Mouse (Mus musculus) megakaryocyte-erythroid progenitor cell, adult 5-6 weeks (primary cell): ENCODE results near the gene Msrb1. TPM values are rescaled to one million over a fixed set of nuclear protein-coding genes. Genes with fewer than 3 reads are reported as not detected.

ENCODE experiments used
- ATAC-seq: replicated peaks from 2 replicates; pipeline ENCODE4 v1.8.0; 2016; ENCODE audit warnings: mild to moderate bottlenecking, inconsistent platforms; ENCODE audit not compliant: severe bottlenecking, poor library complexity, low FRiP score, low TSS enrichment
- total RNA-seq, 2 experiments: library from RNA; stranded (forward) in 1 of 2; stranded (reverse) in 1 of 2; fragments of 200-1000, 215-1000 nt in 1 of 2; fragments of >200 nt in 1 of 2; fragmentation: Nextera tagmentation in 1 of 2; gene quantifications; 2 replicates each; pipeline ENCODE4 v1.2.3; 2014 to 2017

The Msrb1 gene
- total RNA-seq, 2 experiments from 2014 or later: 42.8 to 54.0 TPM

DNA sequence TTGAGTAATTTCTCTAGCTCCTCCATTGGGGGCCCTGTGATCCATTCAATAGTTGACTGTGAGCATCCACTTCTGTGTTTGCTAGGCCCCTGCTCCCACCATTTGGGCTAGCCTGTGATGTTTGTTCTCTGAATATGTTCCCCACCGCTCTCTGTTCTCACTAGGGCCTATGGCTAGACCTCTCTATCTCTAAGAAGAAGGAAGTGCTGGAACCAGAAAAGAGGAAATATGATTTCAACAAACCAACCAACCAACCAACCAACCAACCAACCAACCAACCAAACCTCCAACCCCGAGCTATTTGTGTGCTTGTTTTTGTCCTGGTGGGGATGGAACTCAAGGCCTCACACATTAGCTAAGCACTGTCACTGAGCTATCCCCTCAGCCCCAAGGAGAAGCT is 44.4 kb downstream of the Msrb1 start:
- no peak for ATAC-seq

DNA sequence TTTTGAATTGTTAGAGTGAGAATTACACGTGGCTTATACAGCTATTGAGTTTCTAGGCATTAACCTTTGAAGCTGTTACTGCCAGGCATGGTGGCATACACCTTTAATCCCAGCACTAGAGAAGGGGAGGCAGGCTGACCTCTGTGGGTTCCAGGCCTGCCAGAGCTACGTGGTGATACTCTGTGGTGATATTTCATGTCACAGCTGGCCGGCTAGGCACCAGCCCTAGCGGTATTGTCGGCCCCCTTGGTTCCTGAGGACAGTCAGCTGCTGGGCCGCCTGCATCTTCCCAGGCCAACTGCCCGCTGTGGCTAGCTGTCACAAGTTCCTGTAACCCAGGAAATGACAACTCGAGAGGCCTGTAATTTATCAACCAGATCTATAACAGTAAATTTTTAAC is 55.7 kb downstream of the Msrb1 start:
- ATAC-seq: no peak

Other genes starting within 250 kb of the Msrb1 start
- gene Caskin1, start 248.0 kb upstream of the Msrb1 start, total RNA-seq (2014; fragmentation: Nextera tagmentation): not detected in 2 replicates
- gene Caskin1, start 248.0 kb upstream of the Msrb1 start, total RNA-seq (2017): not detected in 2 replicates
- 111 and 143 TPM in 2 replicates for gene Traf7, start 208.7 kb upstream of the Msrb1 start, total RNA-seq (2014; fragmentation: Nextera tagmentation)
- 66.3 and 84.8 TPM in 2 replicates for gene Traf7, start 208.7 kb upstream of the Msrb1 start, total RNA-seq (2017)
- gene Rab26, start 202.4 kb upstream of the Msrb1 start, total RNA-seq (2014; fragmentation: Nextera tagmentation): not detected in 2 replicates
- gene Rab26, start 202.4 kb upstream of the Msrb1 start, total RNA-seq (2017): 1.3 TPM in 1 of 2 replicates, not detected in the other
- gene Pkd1, start 186.8 kb upstream of the Msrb1 start, total RNA-seq (2014; fragmentation: Nextera tagmentation): 17.2 and 20.5 TPM in 2 replicates
- 4.6 and 5.4 TPM in 2 replicates for gene Pkd1, start 186.8 kb upstream of the Msrb1 start, total RNA-seq (2017)
- gene Tsc2, start 104.0 kb upstream of the Msrb1 start, total RNA-seq (2014; fragmentation: Nextera tagmentation): 70.8 and 101 TPM in 2 replicates
- gene Tsc2, start 104.0 kb upstream of the Msrb1 start, total RNA-seq (2017): 39.0 and 44.3 TPM in 2 replicates
- gene Nthl1, start 104.0 kb upstream of the Msrb1 start, total RNA-seq (2014; fragmentation: Nextera tagmentation): 7.8 and 14.1 TPM in 2 replicates
- gene Nthl1, start 104.0 kb upstream of the Msrb1 start, total RNA-seq (2017): 4.6 and 12.9 TPM in 2 replicates
- gene Slc9a3r2, start 86.3 kb upstream of the Msrb1 start, total RNA-seq (2014; fragmentation: Nextera tagmentation): 1.0 TPM in 1 of 2 replicates, not detected in the other
- gene Slc9a3r2, start 86.3 kb upstream of the Msrb1 start, total RNA-seq (2017): 0.38 and 1.6 TPM in 2 replicates
- gene Npw, start 78.2 kb upstream of the Msrb1 start, total RNA-seq (2014; fragmentation: Nextera tagmentation): 2.0 TPM in 1 of 2 replicates, not detected in the other
- not detected in 2 replicates for gene Npw, start 78.2 kb upstream of the Msrb1 start, total RNA-seq (2017)
- 44.9 and 65.2 TPM in 2 replicates for gene Zfp598, start 67.0 kb upstream of the Msrb1 start, total RNA-seq (2014; fragmentation: Nextera tagmentation)
- gene Zfp598, start 67.0 kb upstream of the Msrb1 start, total RNA-seq (2017): 24.7 and 32.1 TPM in 2 replicates
- gene Syngr3, start 46.7 kb upstream of the Msrb1 start, total RNA-seq (2014; fragmentation: Nextera tagmentation): not detected in 2 replicates
- gene Syngr3, start 46.7 kb upstream of the Msrb1 start, total RNA-seq (2017): not detected in 2 replicates
- gene Gfer, start 40.5 kb upstream of the Msrb1 start, total RNA-seq (2014; fragmentation: Nextera tagmentation): 39.2 and 44.6 TPM in 2 replicates
- 67.2 and 87.0 TPM in 2 replicates for gene Gfer, start 40.5 kb upstream of the Msrb1 start, total RNA-seq (2017)
- gene Noxo1, start 40.4 kb upstream of the Msrb1 start, total RNA-seq (2014; fragmentation: Nextera tagmentation): 3.5 TPM in 1 of 2 replicates, not detected in the other
- 0.53 and 2.0 TPM in 2 replicates for gene Noxo1, start 40.4 kb upstream of the Msrb1 start, total RNA-seq (2017)
- gene Tbl3, start 29.0 kb upstream of the Msrb1 start, total RNA-seq (2014; fragmentation: Nextera tagmentation): 58.4 and 91.1 TPM in 2 replicates
- 48.9 and 54.8 TPM in 2 replicates for gene Tbl3, start 29.0 kb upstream of the Msrb1 start, total RNA-seq (2017)
- 0.72 TPM in 1 of 2 replicates, not detected in the other for gene Rnf151, start 18.6 kb upstream of the Msrb1 start, total RNA-seq (2014; fragmentation: Nextera tagmentation)
- gene Rnf151, start 18.6 kb upstream of the Msrb1 start, total RNA-seq (2017): 0.27 TPM in 1 of 2 replicates, not detected in the other
- gene Rps2, start 18.5 kb upstream of the Msrb1 start, total RNA-seq (2014; fragmentation: Nextera tagmentation): 6,242 and 6,563 TPM in 2 replicates
- gene Rps2, start 18.5 kb upstream of the Msrb1 start, total RNA-seq (2017): 1,324 and 2,144 TPM in 2 replicates
- 367 and 415 TPM in 2 replicates for gene Ndufb10, start 12.2 kb upstream of the Msrb1 start, total RNA-seq (2014; fragmentation: Nextera tagmentation)
- gene Ndufb10, start 12.2 kb upstream of the Msrb1 start, total RNA-seq (2017): 283 and 299 TPM in 2 replicates
- gene Rpl3l, start 8.8 kb upstream of the Msrb1 start, total RNA-seq (2014; fragmentation: Nextera tagmentation): 0.76 TPM in 1 of 2 replicates, not detected in the other
- gene Rpl3l, start 8.8 kb upstream of the Msrb1 start, total RNA-seq (2017): 2.0 TPM in 1 of 2 replicates, not detected in the other
- gene Hs3st6, start 16.3 kb downstream of the Msrb1 start, total RNA-seq (2014; fragmentation: Nextera tagmentation): not detected in 2 replicates
- not detected in 2 replicates for gene Hs3st6, start 16.3 kb downstream of the Msrb1 start, total RNA-seq (2017)
- 1.4 and 1.5 TPM in 2 replicates for gene Meiob, start 67.6 kb downstream of the Msrb1 start, total RNA-seq (2014; fragmentation: Nextera tagmentation)
- gene Meiob, start 67.6 kb downstream of the Msrb1 start, total RNA-seq (2017): 0.95 and 1.4 TPM in 2 replicates
- gene Hagh, start 103.5 kb downstream of the Msrb1 start, total RNA-seq (2014; fragmentation: Nextera tagmentation): 43.2 and 68.2 TPM in 2 replicates
- 29.1 and 32.3 TPM in 2 replicates for gene Hagh, start 103.5 kb downstream of the Msrb1 start, total RNA-seq (2017)
- 20.1 and 35.1 TPM in 2 replicates for gene Fahd1, start 113.7 kb downstream of the Msrb1 start, total RNA-seq (2014; fragmentation: Nextera tagmentation)
- 15.7 and 34.7 TPM in 2 replicates for gene Fahd1, start 113.7 kb downstream of the Msrb1 start, total RNA-seq (2017)
- not detected in 2 replicates for gene Igfals, start 129.4 kb downstream of the Msrb1 start, total RNA-seq (2014; fragmentation: Nextera tagmentation)
- not detected in 2 replicates for gene Igfals, start 129.4 kb downstream of the Msrb1 start, total RNA-seq (2017)
- 107 and 121 TPM in 2 replicates for gene Nubp2, start 149.7 kb downstream of the Msrb1 start, total RNA-seq (2014; fragmentation: Nextera tagmentation)
- gene Nubp2, start 149.7 kb downstream of the Msrb1 start, total RNA-seq (2017): 35.5 and 97.0 TPM in 2 replicates
- 24.6 and 29.3 TPM in 2 replicates for gene Spsb3, start 150.0 kb downstream of the Msrb1 start, total RNA-seq (2014; fragmentation: Nextera tagmentation)
- 11.8 and 12.2 TPM in 2 replicates for gene Spsb3, start 150.0 kb downstream of the Msrb1 start, total RNA-seq (2017)
- 9.1 and 11.8 TPM in 2 replicates for gene Eme2, start 158.4 kb downstream of the Msrb1 start, total RNA-seq (2014; fragmentation: Nextera tagmentation)
- gene Eme2, start 158.4 kb downstream of the Msrb1 start, total RNA-seq (2017): 13.7 and 15.2 TPM in 2 replicates
- 63.9 and 78.3 TPM in 2 replicates for gene Mrps34, start 158.5 kb downstream of the Msrb1 start, total RNA-seq (2014; fragmentation: Nextera tagmentation)
- gene Mrps34, start 158.5 kb downstream of the Msrb1 start, total RNA-seq (2017): 31.3 and 37.6 TPM in 2 replicates
- gene Nme3, start 159.9 kb downstream of the Msrb1 start, total RNA-seq (2014; fragmentation: Nextera tagmentation): 54.4 and 85.5 TPM in 2 replicates
- gene Nme3, start 159.9 kb downstream of the Msrb1 start, total RNA-seq (2017): 40.5 and 46.3 TPM in 2 replicates
- 104 and 107 TPM in 2 replicates for gene Mapk8ip3, start 200.3 kb downstream of the Msrb1 start, total RNA-seq (2014; fragmentation: Nextera tagmentation)
- gene Mapk8ip3, start 200.3 kb downstream of the Msrb1 start, total RNA-seq (2017): 27.0 and 35.3 TPM in 2 replicates
- 74.2 and 79.1 TPM in 2 replicates for gene Jpt2, start 224.0 kb downstream of the Msrb1 start, total RNA-seq (2014; fragmentation: Nextera tagmentation)
- 77.8 and 78.2 TPM in 2 replicates for gene Jpt2, start 224.0 kb downstream of the Msrb1 start, total RNA-seq (2017)